Mouse (Mus musculus) kidney, postnatal 0 days (tissue): ENCODE measurements at regions not wholly inside any gene's neighbourhood (a gene's known extent, or its start where the extent isn't known, plus 50 kb on each side); places are given as distances from the start of the nearest gene placed in this dataset.

Source experiments
- ATAC-seq: fragments of 200-750 bp; cut with Nextera tagmentation; replicated peaks from 2 replicates; pipeline ENCODE4 v1.8.0; 2017; ENCODE audit warnings: low read depth, moderate number of reproducible peaks, moderate TSS enrichment, moderate library complexity; ENCODE audit not compliant: low FRiP score
- DNase-seq: peaks from one replicate; pipeline ENCODE4 v3.0.0-alpha.2; 2016; ENCODE audit warnings: low spot score
- H3K27ac ChIP-seq: fragments of 300-500 bp; sonication (generic); 2 replicates; pipeline ENCODE4 v1.5.1; 2014; ENCODE audit warnings: mild to moderate bottlenecking
- H3K27me3 ChIP-seq: fragments of 300-500 bp; sonication (generic); 2 replicates; pipeline ENCODE4 v1.6.1; 2014; ENCODE audit warnings: low read length, mixed read lengths; ENCODE audit not compliant: insufficient read depth
- H3K36me3 ChIP-seq: fragments of 300-500 bp; sonication (generic); 2 replicates; pipeline ENCODE4 v1.6.1; 2014; ENCODE audit warnings: low read length, mixed read lengths; ENCODE audit not compliant: insufficient read depth
- H3K4me1 ChIP-seq: fragments of 300-500 bp; sonication (generic); replicated peaks from 2 replicates; pipeline ENCODE4 v1.6.1; 2014; ENCODE audit warnings: antibody characterized with exemption, low read length, mixed read lengths; ENCODE audit not compliant: insufficient read depth
- H3K4me2 ChIP-seq: fragments of 300-500 bp; sonication (generic); 2 replicates; pipeline ENCODE4 v1.6.1; 2014; ENCODE audit warnings: mild to moderate bottlenecking, low read length, moderate library complexity, mixed read lengths
- H3K4me3 ChIP-seq: fragments of 300-500 bp; sonication (generic); replicated peaks from 2 replicates; pipeline ENCODE4 v1.5.1; 2014; ENCODE audit warnings: low read depth, low read length
- H3K9ac ChIP-seq: fragments of 300-500 bp; sonication (generic); 2 replicates; pipeline ENCODE4 v1.6.1; 2014; ENCODE audit warnings: low read depth, low read length
- H3K9me3 ChIP-seq: fragments of 300-500 bp; sonication (generic); replicated peaks from 2 replicates; pipeline ENCODE4 v1.6.1; 2016; ENCODE audit warnings: low read length, inconsistent platforms, mixed read lengths
- CTCF ChIP-seq: IDR thresholded peaks from 2 replicates; pipeline ENCODE4 v1.5.1; 2016; ENCODE audit warnings: antibody characterized with exemption, low read depth, mild to moderate bottlenecking, moderate library complexity
- WGBS: fragments of 180-500 bp; shearing (Covaris S2); extraction: QIAGEN DNeasy Blood & Tissue Kit; methylation state at CpG from one replicate; pipeline ENCODE4 v1.1.7; 2014; 5-methylcytosine and 5-hydroxymethylcytosine counted together

DNA sequence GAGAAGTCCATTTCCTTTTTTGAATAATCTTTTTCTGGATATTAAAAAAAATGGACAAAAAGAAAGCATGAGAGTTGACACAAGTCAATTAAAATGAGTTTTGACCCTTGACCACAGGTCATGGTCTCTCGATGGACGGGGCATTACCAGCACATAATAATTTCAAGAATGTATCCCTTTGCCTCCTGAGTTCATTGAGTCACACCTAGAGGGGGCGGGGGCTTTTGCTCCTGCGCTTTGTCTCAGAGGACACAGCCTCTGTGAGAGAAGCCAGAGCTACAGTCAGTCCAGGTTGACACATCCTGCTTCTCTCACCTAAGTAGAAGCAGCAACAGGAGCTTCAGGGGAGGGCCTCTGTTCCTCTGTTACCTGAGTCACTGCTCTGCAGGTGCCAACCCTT lies 50.0 kb upstream of the Pkdcc start:
- WGBS: 48% methylated on average over 4 of the region's 4 CpGs

More for the DNA sequence above, 50.0 kb upstream of the Pkdcc start:
- no peak overlapping the region for H3K4me3 ChIP-seq
- no peak for DNase-seq
- no peak for TF ChIP-seq CTCF
- H3K4me2 ChIP-seq: no peak overlapping the region
- no peak overlapping the region for H3K27ac ChIP-seq
- no peaks in the 10 kb centered on the region for H3K27me3 ChIP-seq
- H3K9ac ChIP-seq: no peak overlapping the region
- no peaks in the 10 kb centered on the region for H3K36me3 ChIP-seq
- H3K9me3 ChIP-seq: no peaks in the 10 kb centered on the region
- ATAC-seq: 0 out of 2 replicates have a peak, but pooled peaks have one; percentile 40
- peaks cover 17% of the 10 kb centered on the region for H3K4me1 ChIP-seq
